Mouse (Mus musculus): ENCODE results near the gene Gm5475.

GRCm38 (mm10) chr15:100470037-100470436 lies 48.1 kb downstream of the Gm5475 start:
- TF ChIP-seq CTCF (IDR thresholded peaks at IDR 0.05) = no peak
- no peak for TF ChIP-seq EP300 (IDR thresholded peaks at IDR 0.05)

Measured in lung, postnatal 0 days (tissue).